Mouse (Mus musculus) brain, embryonic 18.5 days (tissue): Measurements from ENCODE around the gene Setx.

ENCODE experiments used
- DNase-seq: peaks from one replicate; pipeline ENCODE4 v3.0.0-alpha.2; 2012; ENCODE audit warnings: low read depth, low spot score

Gene Setx

GRCm38 (mm10) chr2:29217897-29218296, 93.9 kb downstream of the Setx start:
- no peak for DNase-seq

GRCm38 (mm10) chr2:29218831-29219230, 94.8 kb downstream of the Setx start:
- DNase-seq, result no peak

- no peak for DNase-seq
Measured at GRCm38 (mm10) chr2:29222302-29222701, 98.3 kb downstream of the Setx start.

GRCm38 (mm10) chr2:29223591-29224262, 99.7 kb downstream of the Setx start:
- DNase-seq, result no peak

- no peak for DNase-seq
Measured at GRCm38 (mm10) chr2:29226671-29227070, 102.7 kb downstream of the Setx start.

- no peak for DNase-seq
Measured at GRCm38 (mm10) chr2:29230191-29230835, 106.3 kb downstream of the Setx start.
